Mouse (Mus musculus) heart, adult 2 months (tissue): ENCODE measurements around the gene Hapln4.

Experiments
- CTCF ChIP-seq: fragments of 200-600 bp; IDR thresholded peaks from 2 replicates; pipeline ENCODE4 v1.8.1; 2022; ENCODE audit warnings: antibody characterized with exemption, mild to moderate bottlenecking, moderate library complexity
- EP300 ChIP-seq: fragments of 200-500 bp; IDR thresholded peaks from 2 replicates; pipeline ENCODE4 v1.6.1; 2011; ENCODE audit warnings: low read depth, low read length, control low read depth; ENCODE audit not compliant: insufficient read depth
- POLR2A ChIP-seq: fragments of 200-500 bp; IDR thresholded peaks from 2 replicates; pipeline ENCODE4 v1.6.1; 2011; ENCODE audit warnings: mild to moderate bottlenecking, low read depth, low read length, control low read depth; ENCODE audit not compliant: insufficient read depth

DNA sequence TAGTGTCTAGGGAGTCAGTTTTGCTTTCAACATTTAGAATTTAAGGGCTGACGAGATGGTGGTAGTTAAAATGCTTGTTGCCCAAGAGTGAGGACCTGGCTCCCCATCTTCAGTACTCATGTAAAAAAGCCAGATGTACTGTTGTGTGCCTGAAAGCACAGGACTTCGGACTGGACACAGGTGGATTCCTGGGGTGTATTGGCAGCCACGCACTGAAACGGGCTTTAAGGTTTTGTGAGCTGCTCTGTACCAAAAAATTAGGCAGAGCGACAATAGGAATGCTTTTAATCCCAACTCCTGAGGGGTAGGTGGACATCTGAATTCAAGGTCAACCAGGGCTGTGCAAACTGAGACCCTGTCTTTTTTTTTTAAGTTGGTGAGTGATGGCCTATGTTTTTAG, 39.3 kb upstream of the Hapln4 start:
- TF ChIP-seq CTCF: no peak
- TF ChIP-seq POLR2A: no peak
- no peak for TF ChIP-seq EP300
